Mouse (Mus musculus): Measurements from ENCODE around the gene Gm29609. TPM values are rescaled to one million over a fixed set of nuclear protein-coding genes. Genes with fewer than 3 reads are reported as not detected.
A peak's percentile ranks its signal among the peaks of the same experiment; 100 is the strongest.

Gene Gm29609
- total and polyA plus RNA-seq, 3 experiments: 0.57 to 2.7 (median 1.2) TPM

GRCm38 (mm10) chr5:31116912-31117311 lies 62.8 kb downstream of the Gm29609 start:
- in situ Hi-C loops (cut with MboI; ENCODE audit: low pct_ligation_motif_present, low pct_unique_long_range_greater_than_20kb, low sequenced_read_pairs) (no loop called here), dilution Hi-C loops (cut with MboI; ENCODE audit: extremely low pct_ligation_motif_present, extremely low pct_unique_long_range_greater_than_20kb, low sequenced_read_pairs) (no loop called here)
- peaks cover 12% of the 10 kb centered on the region for H3K27me3 ChIP-seq (replicated peaks)
- no peaks in the 10 kb centered on the region for H3K79me2 ChIP-seq (replicated peaks; ENCODE audit: control insufficient read depth, extremely low read depth, insufficient read depth, poor library complexity, severe bottlenecking)
- no peaks in the 10 kb centered on the region for H3K36me3 ChIP-seq (replicated peaks in 1 of 2; ENCODE audit: control insufficient read depth in 1 of 2, insufficient read depth in 1 of 2, low read length in 1 of 2)
- H3K4me3 ChIP-seq (replicated peaks in 1 of 3; ENCODE audit: low read depth in 2 of 3, low read length in 2 of 3, poor library complexity in 1 of 3): no peak overlapping the region
- peaks cover 2 to 20% of the 10 kb centered on the region in 2 experiments; a peak in 3 of 4 replicates for H3K4me1 ChIP-seq (ENCODE audit: control insufficient read depth in 1 of 2, insufficient read depth in 2 of 2)
- no peak overlapping the region for H3K9ac ChIP-seq (ENCODE audit: insufficient read depth, low read depth)
- H3K27ac ChIP-seq (ENCODE audit: insufficient read depth, low read depth): no peak overlapping the region
- no peaks in the 10 kb centered on the region for H3K9me3 ChIP-seq (replicated peaks; ENCODE audit: low read length)
- no peak for TF ChIP-seq E2F4 (IDR thresholded peaks at IDR 0.05; ENCODE audit: insufficient replicate concordance, low read depth, low read length)
- TF ChIP-seq RCOR1 (conservative IDR thresholded peaks at IDR 0.05; ENCODE audit: low read depth, low read length): no peak
- TF ChIP-seq GABPA (IDR thresholded peaks at IDR 0.05; ENCODE audit: insufficient replicate concordance, low read depth, low read length): no peak
- TF ChIP-seq EP300 (IDR thresholded peaks at IDR 0.05; ENCODE audit: low read length): no peak
- DNase-seq (ENCODE audit: extremely low read depth): no peak
- no peak overlapping the region for H3K4me2 ChIP-seq (ENCODE audit: insufficient read depth, low read depth, poor library complexity, severe bottlenecking)

GRCm38 (mm10) chr5:31116354-31116753 lies 63.4 kb downstream of the Gm29609 start, which contains the start of gene Trim54:
Gene Trim54 (plus strand): TSS chr5:31116712.
- in situ Hi-C loops (cut with MboI; ENCODE audit: low pct_ligation_motif_present, low pct_unique_long_range_greater_than_20kb, low sequenced_read_pairs): no loop called here
- TF ChIP-seq SIN3A (IDR thresholded peaks at IDR 0.05; ENCODE audit: low read length): no peak
- TF ChIP-seq JUN (IDR thresholded peaks at IDR 0.05; ENCODE audit: insufficient read depth, low read depth, low read length): no peak
- no peak for TF ChIP-seq RAD21 (IDR thresholded peaks at IDR 0.05; ENCODE audit: low read depth, low read length)
- no peak for TF ChIP-seq GABPA (IDR thresholded peaks at IDR 0.05; ENCODE audit: insufficient replicate concordance, low read depth, low read length)
- no peak for TF ChIP-seq POLR2A (IDR thresholded peaks at IDR 0.05; ENCODE audit: low read depth, low read length)
- TF ChIP-seq SMC3 (IDR thresholded peaks at IDR 0.05; ENCODE audit: low read depth, low read length): no peak
- TF ChIP-seq KAT2A (IDR thresholded peaks at IDR 0.05; ENCODE audit: insufficient replicate concordance, low read length): no peak
- TF ChIP-seq POLR2AphosphoS2 (IDR thresholded peaks at IDR 0.05; ENCODE audit: low read depth, low read length): no peak
- TF ChIP-seq UBTF (IDR thresholded peaks at IDR 0.05; ENCODE audit: low read depth, low read length): no peak
- TF ChIP-seq ZMIZ1 (IDR thresholded peaks at IDR 0.05; ENCODE audit: low read depth, low read length): no peak
- H3K9me3 ChIP-seq (replicated peaks; ENCODE audit: low read length): no peaks in the 10 kb centered on the region
- peaks cover 0 to 14% of the 10 kb centered on the region in 2 experiments; a peak in 2 of 4 replicates for H3K4me1 ChIP-seq (ENCODE audit: control insufficient read depth in 1 of 2, insufficient read depth in 2 of 2)
- H3K4me2 ChIP-seq (ENCODE audit: insufficient read depth, low read depth, poor library complexity, severe bottlenecking): no peak within 1 kb of the TSS
- DNase-seq (ENCODE audit: extremely low read depth): no peak
- no peaks in the 10 kb centered on the region for H3K36me3 ChIP-seq (replicated peaks in 1 of 2; ENCODE audit: control insufficient read depth in 1 of 2, insufficient read depth in 1 of 2, low read length in 1 of 2)
- no peak within 1 kb of the TSS for H3K9ac ChIP-seq (ENCODE audit: insufficient read depth, low read depth)
- H3K4me3 ChIP-seq (replicated peaks in 1 of 3; ENCODE audit: low read depth in 2 of 3, low read length in 2 of 3, poor library complexity in 1 of 3): no peak within 1 kb of the TSS
- no peak within 1 kb of the TSS for H3K27ac ChIP-seq (ENCODE audit: insufficient read depth, low read depth)
- H3K27me3 ChIP-seq (replicated peaks): peaks cover 12% of the 10 kb centered on the region
- dilution Hi-C loops (cut with MboI; ENCODE audit: extremely low pct_ligation_motif_present, extremely low pct_unique_long_range_greater_than_20kb, low sequenced_read_pairs): no loop called here
- no peaks in the 10 kb centered on the region for H3K79me2 ChIP-seq (replicated peaks; ENCODE audit: control insufficient read depth, extremely low read depth, insufficient read depth, poor library complexity, severe bottlenecking)

DNA sequence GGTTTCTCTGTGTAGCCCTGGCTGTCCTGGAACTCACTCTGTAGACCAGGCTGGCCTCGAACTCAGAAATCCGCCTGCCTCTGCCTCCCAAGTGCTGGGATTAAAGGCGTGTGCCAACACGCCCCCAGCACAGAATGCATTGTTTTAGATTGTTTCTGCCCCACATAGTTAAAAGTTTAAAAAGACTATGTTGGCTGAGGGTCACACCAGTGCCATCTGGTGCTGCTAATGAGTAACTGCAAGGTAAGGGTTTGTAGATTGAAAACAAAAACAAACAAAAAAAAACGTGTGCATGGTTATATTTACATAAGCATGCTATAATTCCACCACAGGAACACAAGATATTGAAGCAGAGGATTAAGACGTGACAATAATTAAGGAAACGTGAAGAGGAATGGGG lies 68.9 kb downstream of the Gm29609 start:
- no peak for DNase-seq (ENCODE audit: extremely low read depth)
- no peaks in the 10 kb centered on the region for H3K9me3 ChIP-seq (replicated peaks; ENCODE audit: low read length)
- no peak overlapping the region; the same call in 1 of the 2 replicates for H3K4me2 ChIP-seq (ENCODE audit: insufficient read depth, low read depth, poor library complexity, severe bottlenecking)
- H3K27me3 ChIP-seq (replicated peaks): peaks cover 32% of the 10 kb centered on the region
- no peak overlapping the region for H3K9ac ChIP-seq (ENCODE audit: insufficient read depth, low read depth)
- peaks cover 2 to 4% of the 10 kb centered on the region in 2 experiments; a peak in 3 of 4 replicates for H3K4me1 ChIP-seq (ENCODE audit: control insufficient read depth in 1 of 2, insufficient read depth in 2 of 2)
- in situ Hi-C loops (cut with MboI; ENCODE audit: low pct_ligation_motif_present, low pct_unique_long_range_greater_than_20kb, low sequenced_read_pairs): no loop called here
- H3K4me3 ChIP-seq (replicated peaks in 1 of 3; ENCODE audit: low read depth in 2 of 3, low read length in 2 of 3, poor library complexity in 1 of 3): no peak overlapping the region
- no peak overlapping the region for H3K27ac ChIP-seq (ENCODE audit: insufficient read depth, low read depth)
- dilution Hi-C loops (cut with MboI; ENCODE audit: extremely low pct_ligation_motif_present, extremely low pct_unique_long_range_greater_than_20kb, low sequenced_read_pairs): no loop called here
- H3K79me2 ChIP-seq (replicated peaks; ENCODE audit: control insufficient read depth, extremely low read depth, insufficient read depth, poor library complexity, severe bottlenecking): no peaks in the 10 kb centered on the region; the same call in 1 of the 2 replicates
- H3K36me3 ChIP-seq (replicated peaks in 1 of 2; ENCODE audit: control insufficient read depth in 1 of 2, insufficient read depth in 1 of 2, low read length in 1 of 2): no peaks in the 10 kb centered on the region
- TF ChIP-seq CHD2 (IDR thresholded peaks at IDR 0.05; ENCODE audit: low read length) (no peak), PAX5 (IDR thresholded peaks at IDR 0.05; ENCODE audit: low read length) (no peak), SIN3A (IDR thresholded peaks at IDR 0.05; ENCODE audit: low read length) (no peak), ZMIZ1 (IDR thresholded peaks at IDR 0.05; ENCODE audit: low read depth, low read length) (no peak), SMC3 (IDR thresholded peaks at IDR 0.05; ENCODE audit: low read depth, low read length) (peak; percentile 83), ZKSCAN1 (IDR thresholded peaks at IDR 0.05; ENCODE audit: borderline replicate concordance, low read depth, low read length) (no peak), MXI1 (IDR thresholded peaks at IDR 0.05; ENCODE audit: low read depth, low read length) (no peak), POLR2AphosphoS2 (IDR thresholded peaks at IDR 0.05; ENCODE audit: low read depth, low read length) (no peak), NRF1 (IDR thresholded peaks at IDR 0.05; ENCODE audit: low read depth, low read length) (no peak), ZNF384 (IDR thresholded peaks at IDR 0.05; ENCODE audit: low read depth, low read length) (peak; percentile 36; the same call in 1 of the 2 replicates), POLR2A (IDR thresholded peaks at IDR 0.05; ENCODE audit: low read depth, low read length) (no peak), NELFE (IDR thresholded peaks at IDR 0.05; ENCODE audit: low read depth, low read length) (no peak), MYC (IDR thresholded peaks at IDR 0.05; ENCODE audit: low read depth, low read length) (no peak; the same call in 1 of the 2 replicates), HCFC1 (IDR thresholded peaks at IDR 0.05; ENCODE audit: low read depth, low read length) (no peak), UBTF (IDR thresholded peaks at IDR 0.05; ENCODE audit: low read depth, low read length) (no peak), CHD1 (IDR thresholded peaks at IDR 0.05; ENCODE audit: low read depth, low read length) (no peak), BHLHE40 (IDR thresholded peaks at IDR 0.05; ENCODE audit: low read depth, low read length) (peak; percentile 8; the same call in 1 of the 2 replicates), RAD21 (IDR thresholded peaks at IDR 0.05; ENCODE audit: low read depth, low read length) (peak; percentile 65), KAT2A (IDR thresholded peaks at IDR 0.05; ENCODE audit: insufficient replicate concordance, low read length) (no peak), CTCF (conservative IDR thresholded peaks at IDR 0.05 in 1 of 2, IDR thresholded peaks at IDR 0.05 in 1 of 2; ENCODE audit: low read depth in 2 of 2, low read length in 2 of 2) (peak; percentile 48 to 78)
